Mouse (Mus musculus): Measurements from ENCODE around the gene Fam53b. TPM values are rescaled to one million over a fixed set of nuclear protein-coding genes. Genes with fewer than 3 reads are reported as not detected.

Gene Fam53b
- total RNA-seq, 1 experiment, result 8.6 TPM

- H3K4me1 ChIP-seq (ENCODE audit: control insufficient read depth in 2 of 2, insufficient read depth in 2 of 2, low read length in 2 of 2, poor library complexity in 1 of 2), result peaks cover 4 to 23% of the 10 kb centered on the region in 2 experiments; a peak in 3 of 4 replicates
Observed at GRCm38 (mm10) chr7:132800868-132801267, 12.8 kb downstream of the Fam53b start.

GRCm38 (mm10) chr7:132799119-132800016 is 14.3 kb downstream of the Fam53b start:
- no peak for DNase-seq (ENCODE audit: low read depth, low spot score)
- Histone ChIP-seq H3K9me3 (ENCODE audit: control insufficient read depth, insufficient read depth, low read depth, low read length) (no peaks in the 10 kb centered on the region), H3K9ac (ENCODE audit: insufficient read depth, low read depth, low read length, poor library complexity, severe bottlenecking) (no peak overlapping the region), H3K4me3 (ENCODE audit: insufficient read depth in 1 of 2, low read depth in 1 of 2, low read length in 2 of 2, poor library complexity in 1 of 2, severe bottlenecking in 1 of 2) (no peak overlapping the region), H3K36me3 (ENCODE audit: control insufficient read depth, insufficient read depth, low read length, poor library complexity, severe bottlenecking) (0 out of 2 replicates have a peak, but pooled peaks cover 2% of the 10 kb centered on the region), H3K27ac (ENCODE audit: insufficient read depth, low read depth, low read length, poor library complexity, severe bottlenecking) (no peak overlapping the region), H3K4me1 (ENCODE audit: control insufficient read depth in 2 of 2, insufficient read depth in 2 of 2, low read length in 2 of 2, poor library complexity in 1 of 2) (peaks cover 4 to 23% of the 10 kb centered on the region in 2 experiments; a peak in 3 of 4 replicates)
- in situ Hi-C loops (cut with MboI; ENCODE audit: low sequenced_read_pairs in 2 of 2, unreplicated experiment in 2 of 2), result no loop called here
- TF ChIP-seq CHD2 (IDR thresholded peaks at IDR 0.05; ENCODE audit: low read depth, low read length), result no peak
- no peak for TF ChIP-seq ZNF384 (IDR thresholded peaks at IDR 0.05; ENCODE audit: low read depth, low read length)
- no peak for TF ChIP-seq ZC3H11A (IDR thresholded peaks at IDR 0.05; ENCODE audit: borderline replicate concordance, low read depth, low read length)
- no peak for TF ChIP-seq HCFC1 (IDR thresholded peaks at IDR 0.05; ENCODE audit: borderline replicate concordance, insufficient read depth, low read length)
- no peak for TF ChIP-seq MAFK (IDR thresholded peaks at IDR 0.05; ENCODE audit: insufficient read depth, low read depth, low read length)

More at GRCm38 (mm10) chr7:132800868-132801267, 12.8 kb downstream of the Fam53b start:
- TF ChIP-seq ZC3H11A (IDR thresholded peaks at IDR 0.05; ENCODE audit: borderline replicate concordance, low read depth, low read length) (no peak), MAFK (IDR thresholded peaks at IDR 0.05; ENCODE audit: insufficient read depth, low read depth, low read length) (no peak), ZNF384 (IDR thresholded peaks at IDR 0.05; ENCODE audit: low read depth, low read length) (no peak), CHD2 (IDR thresholded peaks at IDR 0.05; ENCODE audit: low read depth, low read length) (no peak), HCFC1 (IDR thresholded peaks at IDR 0.05; ENCODE audit: borderline replicate concordance, insufficient read depth, low read length) (no peak)
- Histone ChIP-seq H3K27ac (ENCODE audit: insufficient read depth, low read depth, low read length, poor library complexity, severe bottlenecking) (no peak overlapping the region), H3K9me3 (ENCODE audit: control insufficient read depth, insufficient read depth, low read depth, low read length) (no peaks in the 10 kb centered on the region), H3K36me3 (ENCODE audit: control insufficient read depth, insufficient read depth, low read length, poor library complexity, severe bottlenecking) (0 out of 2 replicates have a peak, but pooled peaks cover 2% of the 10 kb centered on the region), H3K4me3 (ENCODE audit: insufficient read depth in 1 of 2, low read depth in 1 of 2, low read length in 2 of 2, poor library complexity in 1 of 2, severe bottlenecking in 1 of 2) (no peak overlapping the region), H3K9ac (ENCODE audit: insufficient read depth, low read depth, low read length, poor library complexity, severe bottlenecking) (no peak overlapping the region)
- in situ Hi-C loops (cut with MboI; ENCODE audit: low sequenced_read_pairs in 2 of 2, unreplicated experiment in 2 of 2), result no loop called here
- DNase-seq (ENCODE audit: low read depth, low spot score), result no peak

- H3K36me3 ChIP-seq (ENCODE audit: control insufficient read depth, insufficient read depth, low read length, poor library complexity, severe bottlenecking), result no peaks in the 10 kb centered on the region; the same call in 1 of the 2 replicates
- in situ Hi-C loops (cut with MboI; ENCODE audit: low sequenced_read_pairs in 2 of 2, unreplicated experiment in 2 of 2), result no loop called here
- H3K4me1 ChIP-seq (ENCODE audit: control insufficient read depth in 2 of 2, insufficient read depth in 2 of 2, low read length in 2 of 2, poor library complexity in 1 of 2), result peaks cover 4 to 8% of the 10 kb centered on the region in 2 experiments; a peak in 3 of 4 replicates
- TF ChIP-seq CHD2 (IDR thresholded peaks at IDR 0.05; ENCODE audit: low read depth, low read length), result no peak
- no peak for TF ChIP-seq ZNF384 (IDR thresholded peaks at IDR 0.05; ENCODE audit: low read depth, low read length)
- no peak for TF ChIP-seq HCFC1 (IDR thresholded peaks at IDR 0.05; ENCODE audit: borderline replicate concordance, insufficient read depth, low read length)
- TF ChIP-seq ZC3H11A (IDR thresholded peaks at IDR 0.05; ENCODE audit: borderline replicate concordance, low read depth, low read length), result no peak
- no peak for TF ChIP-seq MAFK (IDR thresholded peaks at IDR 0.05; ENCODE audit: insufficient read depth, low read depth, low read length)
- no peak overlapping the region for H3K4me3 ChIP-seq (ENCODE audit: insufficient read depth in 1 of 2, low read depth in 1 of 2, low read length in 2 of 2, poor library complexity in 1 of 2, severe bottlenecking in 1 of 2)
- no peak overlapping the region for H3K9ac ChIP-seq (ENCODE audit: insufficient read depth, low read depth, low read length, poor library complexity, severe bottlenecking)
- H3K9me3 ChIP-seq (ENCODE audit: control insufficient read depth, insufficient read depth, low read depth, low read length), result no peaks in the 10 kb centered on the region
- DNase-seq (ENCODE audit: low read depth, low spot score), result no peak
- H3K27ac ChIP-seq (ENCODE audit: insufficient read depth, low read depth, low read length, poor library complexity, severe bottlenecking), result no peak overlapping the region
Observed at GRCm38 (mm10) chr7:132795141-132795540, 18.5 kb downstream of the Fam53b start.

GRCm38 (mm10) chr7:132793467-132793866 is 20.2 kb downstream of the Fam53b start:
- in situ Hi-C loops (cut with MboI; ENCODE audit: low sequenced_read_pairs in 2 of 2, unreplicated experiment in 2 of 2), result no loop called here
- Histone ChIP-seq H3K9ac (ENCODE audit: insufficient read depth, low read depth, low read length, poor library complexity, severe bottlenecking) (no peak overlapping the region), H3K9me3 (ENCODE audit: control insufficient read depth, insufficient read depth, low read depth, low read length) (no peaks in the 10 kb centered on the region), H3K36me3 (ENCODE audit: control insufficient read depth, insufficient read depth, low read length, poor library complexity, severe bottlenecking) (no peaks in the 10 kb centered on the region; the same call in 1 of the 2 replicates), H3K4me1 (ENCODE audit: control insufficient read depth in 2 of 2, insufficient read depth in 2 of 2, low read length in 2 of 2, poor library complexity in 1 of 2) (peaks cover 4 to 7% of the 10 kb centered on the region in 2 experiments; a peak in 3 of 4 replicates), H3K4me3 (ENCODE audit: insufficient read depth in 1 of 2, low read depth in 1 of 2, low read length in 2 of 2, poor library complexity in 1 of 2, severe bottlenecking in 1 of 2) (no peak overlapping the region), H3K27ac (ENCODE audit: insufficient read depth, low read depth, low read length, poor library complexity, severe bottlenecking) (no peak overlapping the region)
- DNase-seq (ENCODE audit: low read depth, low spot score), result no peak
- no peak for TF ChIP-seq MAFK (IDR thresholded peaks at IDR 0.05; ENCODE audit: insufficient read depth, low read depth, low read length)
- TF ChIP-seq ZC3H11A (IDR thresholded peaks at IDR 0.05; ENCODE audit: borderline replicate concordance, low read depth, low read length), result no peak
- no peak for TF ChIP-seq HCFC1 (IDR thresholded peaks at IDR 0.05; ENCODE audit: borderline replicate concordance, insufficient read depth, low read length)
- no peak for TF ChIP-seq ZNF384 (IDR thresholded peaks at IDR 0.05; ENCODE audit: low read depth, low read length)
- TF ChIP-seq CHD2 (IDR thresholded peaks at IDR 0.05; ENCODE audit: low read depth, low read length), result no peak
